Mouse (Mus musculus): ENCODE measurements around the gene Tex14.
A peak's percentile ranks its signal among the peaks of the same experiment; 100 is the strongest.
"Not testable (repeated sequence)": the region's sequence is repeated elsewhere in the genome, so short reads cannot be mapped to it uniquely, and the experiment has no call there.

Gene Tex14

DNA sequence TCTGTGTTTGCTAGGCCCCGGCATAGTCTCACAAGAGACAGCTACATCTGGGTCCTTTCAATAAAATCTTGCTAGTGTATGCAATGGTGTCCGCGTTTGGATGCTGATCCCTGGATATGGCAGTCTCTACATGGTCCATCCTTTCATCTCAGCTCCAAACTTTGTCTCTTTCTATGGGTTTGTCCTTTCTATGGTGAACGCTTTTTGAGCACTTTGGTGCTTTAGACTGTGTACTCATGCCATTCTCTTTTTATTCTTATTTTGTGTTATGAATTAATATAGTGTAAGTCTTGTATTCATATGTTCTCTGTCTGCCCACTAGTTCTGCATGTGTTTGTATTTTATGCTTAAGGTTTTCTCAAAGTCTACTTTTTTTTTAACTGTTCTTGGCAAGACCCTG lies 67.2 kb downstream of the Tex14 start:
- DNase-seq, result not testable (repeated sequence)

DNA sequence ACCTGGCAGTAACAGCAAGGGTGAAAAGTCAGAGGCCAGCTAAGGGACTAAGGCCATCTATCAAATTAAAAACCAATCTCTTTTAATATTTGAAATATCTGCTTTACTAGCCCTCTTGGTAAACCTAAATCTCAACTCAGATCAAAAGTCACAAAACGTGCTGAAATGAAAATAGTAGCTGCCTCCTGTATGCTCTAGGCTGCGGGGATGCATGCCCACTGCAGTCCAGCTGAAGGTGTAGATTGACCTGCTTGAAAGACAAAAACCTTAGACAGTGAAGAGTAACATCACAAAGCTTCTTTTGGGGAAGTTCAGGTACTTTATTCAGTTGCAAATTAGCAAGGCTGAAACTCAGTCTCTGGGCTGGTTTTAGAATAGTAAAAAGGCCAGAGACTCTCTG lies 74.3 kb downstream of the Tex14 start:
- peak; percentile 48 for DNase-seq

DNA sequence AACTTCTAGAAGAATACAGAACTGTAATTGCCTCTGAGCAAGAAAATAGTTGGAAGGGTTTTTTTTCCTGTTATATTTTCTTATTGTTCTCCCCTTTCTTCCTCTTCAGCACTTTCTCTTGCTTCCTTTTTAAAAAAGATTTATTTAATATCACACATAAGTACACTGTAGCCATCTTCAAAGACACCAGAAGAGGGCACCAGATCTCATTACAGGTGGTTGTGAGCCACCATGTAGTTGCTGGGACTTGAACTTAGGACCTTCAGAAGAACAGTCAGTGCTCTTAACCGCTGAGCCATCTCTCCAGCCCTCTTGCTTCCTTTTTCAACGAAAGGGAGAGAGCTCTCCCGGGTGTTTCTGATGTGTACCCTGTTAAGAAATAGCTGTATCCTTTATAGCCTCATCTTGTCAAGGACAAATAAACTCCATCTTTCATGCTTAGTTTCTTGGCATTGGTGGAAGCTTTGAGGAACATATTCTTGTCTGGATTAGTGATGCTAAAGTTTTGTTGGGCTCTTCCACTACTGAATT lies 79.0 kb downstream of the Tex14 start:
- peak; percentile 37 for DNase-seq

DNA sequence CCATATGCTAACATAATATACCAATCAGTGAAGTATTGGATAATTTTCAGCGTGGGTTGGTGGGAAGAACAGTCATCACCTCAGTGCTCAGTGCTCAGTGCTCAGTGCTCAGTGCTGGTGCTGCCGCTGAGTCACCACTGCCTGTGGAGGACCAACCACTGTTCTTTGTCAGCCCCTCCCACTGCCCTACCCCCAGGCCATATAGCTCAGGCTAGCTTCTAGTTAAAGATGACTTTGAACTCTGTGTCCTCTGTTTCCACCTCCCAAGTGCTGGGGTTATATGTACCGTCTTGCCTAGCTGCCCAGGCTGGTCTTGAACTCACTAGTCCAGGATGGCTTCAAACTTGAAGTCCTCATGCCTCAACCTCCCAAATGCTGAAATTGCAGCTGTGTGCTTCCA lies 84.1 kb downstream of the Tex14 start:
- peak; percentile 54 for DNase-seq

DNA sequence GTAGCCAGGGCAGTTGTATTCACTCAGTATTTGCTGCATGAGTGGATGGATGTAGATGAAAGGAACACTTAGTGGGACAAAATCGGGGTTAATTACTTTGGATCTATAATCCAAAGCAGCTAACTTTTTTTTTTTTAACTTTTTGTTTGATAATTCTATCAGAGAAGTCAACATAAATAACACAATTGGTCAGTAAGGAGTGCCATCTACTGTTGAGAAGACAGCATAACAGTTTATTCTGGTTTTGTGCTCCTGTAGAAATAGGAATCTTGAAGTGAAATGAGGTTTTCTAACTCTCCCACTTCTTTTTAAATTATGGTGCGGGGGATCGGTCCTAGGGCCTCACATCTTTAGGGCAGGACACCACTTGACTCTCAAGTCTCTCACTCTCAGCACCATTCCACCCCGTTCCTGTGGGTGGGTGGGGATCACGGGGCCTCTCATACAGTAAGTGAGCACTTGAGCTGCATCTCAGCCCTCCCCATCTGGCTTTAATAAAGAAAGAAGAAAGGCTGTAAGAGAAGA lies 99.9 kb downstream of the Tex14 start:
- DNase-seq, result peak; percentile 83

DNA sequence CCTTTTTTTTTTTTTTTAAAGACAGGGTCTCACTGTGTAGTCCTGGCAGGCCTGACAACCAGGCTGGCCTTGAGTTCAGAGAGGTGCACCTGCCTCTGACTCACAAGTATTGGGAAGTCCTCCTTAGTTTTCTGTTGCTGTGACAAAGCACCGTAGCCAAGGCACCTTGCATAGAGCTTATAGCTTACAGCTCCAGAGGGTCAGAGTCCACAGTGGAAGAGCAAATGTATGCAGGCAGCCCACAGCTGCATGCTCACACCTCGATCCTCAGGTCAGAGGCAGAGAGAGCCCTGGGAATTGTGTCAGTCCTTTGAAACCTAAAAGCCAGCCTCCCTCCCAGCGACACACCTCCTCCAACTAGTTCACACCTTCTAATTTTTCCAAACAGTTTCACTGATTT lies 101.6 kb downstream of the Tex14 start:
- DNase-seq, result no peak

DNA sequence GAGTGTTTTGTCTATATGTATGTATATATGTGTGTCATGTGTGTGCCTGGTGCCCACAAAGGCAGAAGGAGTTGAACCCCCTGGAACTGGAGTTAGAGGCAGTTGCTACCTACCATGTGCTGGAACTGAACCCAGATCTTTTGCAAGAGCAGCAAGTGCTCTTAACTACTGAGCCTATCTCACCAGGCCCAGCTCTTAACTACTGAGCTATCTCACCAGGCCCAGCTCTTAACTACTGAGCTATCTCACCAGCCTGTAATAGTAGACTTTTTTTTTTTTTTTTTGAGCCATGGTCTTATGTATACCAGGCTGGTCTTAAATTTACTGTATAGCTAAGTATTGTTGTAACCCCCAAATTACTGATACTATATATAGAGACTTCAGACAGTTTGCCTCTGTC lies 102.2 kb downstream of the Tex14 start:
- DNase-seq, result no peak

DNA sequence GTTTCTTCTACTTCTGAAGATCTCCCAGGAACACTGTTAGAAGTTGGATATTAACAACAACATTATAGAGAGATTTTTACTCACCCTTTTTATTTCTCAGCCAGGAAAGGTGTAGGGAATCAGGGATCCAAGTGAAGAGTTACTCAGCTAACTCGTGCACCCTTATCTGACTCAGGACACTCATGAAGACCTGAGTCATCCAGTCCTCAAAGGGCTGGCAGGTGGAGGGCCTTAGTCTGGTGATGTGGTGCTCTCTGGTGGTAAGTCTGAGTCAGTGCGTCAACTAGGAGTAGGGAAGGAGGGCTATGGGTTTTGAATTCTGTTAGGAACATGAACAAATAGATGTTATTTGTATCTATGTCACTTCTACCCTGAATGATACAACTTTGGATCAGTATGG lies 114.4 kb downstream of the Tex14 start:
- DNase-seq, result no peak

DNA sequence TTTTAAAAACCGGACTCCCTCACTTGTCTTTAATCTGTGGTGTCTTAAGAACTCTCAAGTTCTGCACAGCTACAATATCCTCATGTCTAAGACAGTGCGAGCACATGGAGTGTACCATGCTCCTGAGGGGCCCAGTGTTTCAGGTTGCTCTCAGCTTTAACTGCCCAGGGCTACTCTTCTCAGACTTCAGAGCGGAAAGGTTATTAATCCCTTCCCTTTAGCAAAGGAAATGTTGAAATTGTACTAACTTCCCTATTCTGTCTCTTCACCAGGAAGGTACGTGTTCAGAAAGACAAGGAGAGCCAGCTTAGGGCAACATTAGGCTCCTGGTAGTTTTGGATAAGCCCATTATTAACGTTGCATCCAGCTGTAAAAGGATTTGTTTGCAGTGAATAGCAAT lies 118.6 kb downstream of the Tex14 start:
- no peak for DNase-seq

DNA sequence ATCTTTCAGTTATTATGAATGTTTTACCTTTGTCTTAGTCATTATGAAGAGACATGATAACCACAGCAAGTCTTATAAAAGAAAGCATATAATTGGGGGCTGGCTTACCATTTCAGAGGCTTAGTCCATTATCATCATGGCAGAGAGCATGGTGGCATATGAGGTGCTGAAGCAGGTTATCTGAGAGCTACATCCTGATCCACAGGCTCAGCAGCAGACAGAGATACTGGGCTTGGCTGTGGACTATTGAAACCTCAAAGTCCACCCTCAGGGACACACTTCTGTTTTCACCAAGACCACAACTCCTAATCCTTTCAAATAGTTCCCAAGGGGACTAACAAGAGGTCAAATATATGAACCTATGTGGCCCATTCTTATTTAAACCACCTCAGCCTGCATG lies 119.1 kb downstream of the Tex14 start:
- DNase-seq, result no peak

DNA sequence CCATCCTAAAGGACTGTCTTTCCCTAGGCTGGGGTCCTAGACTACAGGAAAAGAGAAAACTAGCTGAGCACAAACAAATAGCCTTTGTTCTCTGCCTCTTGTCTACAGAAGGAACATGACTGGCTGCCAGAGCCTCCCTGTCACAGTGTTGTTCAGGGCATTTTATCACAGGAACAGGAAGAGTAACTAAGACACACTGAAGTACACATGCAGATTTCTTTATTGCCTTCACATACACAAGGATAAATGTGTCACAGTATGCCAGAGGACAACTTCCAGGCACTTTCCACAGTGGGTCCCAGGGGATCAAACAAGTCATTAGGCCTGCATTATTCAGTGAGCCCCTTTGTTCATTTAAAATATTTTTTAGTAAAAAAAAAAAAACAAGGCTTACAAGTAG lies 119.9 kb downstream of the Tex14 start:
- no peak for DNase-seq

DNA sequence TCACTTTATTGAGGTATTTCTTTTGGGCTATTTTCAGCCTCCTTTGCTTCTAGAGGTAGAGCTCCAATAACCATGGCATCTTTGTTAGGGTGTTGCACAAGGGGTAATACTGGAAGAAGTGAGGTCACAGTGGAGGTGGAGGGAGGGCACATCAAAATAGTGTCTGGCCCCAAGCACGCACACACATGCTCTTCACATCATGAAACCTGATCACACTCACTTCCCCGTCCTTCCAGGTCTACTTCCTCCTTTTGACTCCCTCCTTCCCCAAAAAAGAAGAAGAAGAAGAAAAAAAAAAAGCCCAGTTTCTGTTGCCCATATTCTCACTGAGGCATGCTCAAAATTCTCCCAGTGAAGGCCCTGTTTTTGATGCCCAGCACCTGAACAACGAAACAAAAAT lies 122.5 kb downstream of the Tex14 start:
- no peak for DNase-seq

DNA sequence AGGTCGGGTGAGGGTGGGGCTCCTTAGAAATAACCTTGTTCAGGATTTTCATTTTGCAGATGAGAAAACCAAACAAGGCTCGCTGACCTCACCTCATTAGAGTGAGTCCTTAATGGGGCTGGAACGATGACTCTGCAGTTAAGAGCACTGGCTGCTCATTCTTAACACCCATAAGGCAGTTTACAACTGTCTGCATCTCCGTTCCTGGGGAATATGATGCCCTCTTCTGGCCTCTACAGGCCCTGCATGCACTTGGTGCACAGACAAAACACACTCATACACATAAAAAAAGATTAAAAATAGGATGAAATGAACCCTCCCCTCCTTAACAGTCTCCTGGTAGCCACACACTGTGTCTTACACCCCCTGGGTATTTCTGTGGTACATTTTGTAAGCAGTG lies 123.1 kb downstream of the Tex14 start:
- DNase-seq, result no peak

DNA sequence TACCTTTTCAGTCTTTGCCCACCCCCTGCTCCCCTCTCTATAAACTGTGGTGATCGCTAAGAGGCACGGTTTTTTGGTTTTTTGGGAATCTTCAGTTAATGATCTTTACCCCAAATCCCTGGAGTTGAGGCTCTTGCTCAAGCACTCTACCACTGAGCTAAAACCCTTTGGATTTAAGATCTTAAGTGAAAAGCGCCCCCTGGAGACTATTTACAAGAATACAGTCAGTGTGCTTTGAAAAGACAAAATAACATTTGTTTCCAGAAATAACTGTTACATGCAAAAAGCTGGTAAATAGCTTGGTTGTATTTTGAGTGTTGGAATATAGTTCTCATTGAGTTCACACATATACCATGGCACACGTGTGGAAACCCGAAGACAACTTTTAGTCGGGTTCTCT lies 126.8 kb downstream of the Tex14 start:
- no peak for DNase-seq

DNA sequence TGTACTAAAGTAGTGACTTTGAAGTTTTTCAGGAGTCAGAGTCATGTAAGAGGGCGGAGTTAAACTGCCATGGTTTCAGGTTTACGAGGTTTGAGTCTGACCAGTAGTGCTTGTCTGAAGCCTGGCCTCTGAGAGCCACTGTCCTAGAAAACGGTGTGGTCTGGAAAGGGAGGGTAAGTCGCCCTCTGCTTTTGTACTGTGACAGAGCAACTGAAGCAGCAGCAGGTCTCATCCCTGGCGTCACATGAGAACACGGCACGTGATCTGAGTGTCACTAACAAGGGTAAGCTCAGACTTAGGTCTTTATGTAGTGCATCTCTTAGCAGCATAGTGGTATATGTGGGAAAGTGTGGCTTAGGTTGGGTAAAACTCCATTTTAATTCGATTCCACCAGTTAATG lies 137.4 kb downstream of the Tex14 start:
- DNase-seq, result peak; percentile 43

DNA sequence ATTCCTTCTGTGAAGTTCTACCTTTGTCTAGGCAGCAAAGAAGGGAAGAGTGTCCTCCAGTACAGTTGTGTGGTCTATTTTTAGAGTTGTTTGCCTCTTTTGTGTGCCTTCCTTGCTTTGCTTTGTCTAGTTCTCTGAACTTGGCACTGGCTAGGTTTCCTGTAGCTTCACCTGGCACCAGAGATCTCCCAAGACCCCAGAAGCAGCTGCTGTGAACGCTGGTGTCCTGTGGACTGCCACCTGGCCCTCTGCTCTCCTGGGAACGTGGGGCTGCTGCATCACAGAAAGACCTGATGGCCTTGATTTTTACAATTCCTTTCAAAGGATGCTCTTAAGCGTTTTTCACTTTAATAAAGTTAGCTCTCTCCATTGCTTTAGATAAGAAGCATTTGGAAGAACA lies 138.0 kb downstream of the Tex14 start:
- DNase-seq, result peak; percentile 85

DNA sequence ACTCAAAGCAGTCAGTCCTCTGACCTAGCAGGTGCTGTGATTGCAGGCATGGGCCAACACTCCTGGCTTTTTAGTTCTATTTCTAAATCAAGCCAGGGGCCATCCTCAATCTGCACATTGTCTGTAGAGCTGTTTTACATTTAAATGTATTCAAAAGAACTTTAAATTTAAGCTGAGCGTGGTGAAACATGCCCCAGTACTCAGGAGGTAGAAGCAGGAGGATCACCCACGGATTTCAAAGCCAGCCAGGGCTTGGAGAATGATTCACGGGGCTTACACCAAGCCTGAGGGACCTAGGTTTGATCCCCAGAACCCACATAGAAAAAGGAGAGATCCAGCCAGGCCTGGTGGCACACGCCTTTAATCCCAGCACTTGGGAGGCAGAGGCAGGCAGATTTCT lies 148.5 kb downstream of the Tex14 start:
- DNase-seq, result no peak

DNA sequence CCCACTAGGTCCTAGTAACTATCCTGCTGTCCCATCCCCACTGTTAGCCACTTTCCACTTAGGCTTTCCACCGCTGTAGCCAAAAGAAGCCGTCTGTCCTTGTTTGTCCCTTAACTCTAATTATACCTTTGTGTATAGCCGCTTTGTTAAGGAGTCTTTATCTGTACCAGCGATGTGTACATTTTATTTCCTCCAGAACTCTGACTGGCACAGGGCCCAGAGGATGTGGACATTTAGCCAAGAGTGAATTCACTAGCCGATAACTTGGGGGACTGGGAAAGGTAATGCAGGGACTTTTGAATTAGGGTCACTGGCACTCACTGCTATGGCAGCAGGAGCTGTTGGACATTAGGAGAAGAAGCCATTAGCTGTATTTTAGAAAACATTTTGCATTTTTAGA lies 149.5 kb downstream of the Tex14 start:
- peak; percentile 89 for DNase-seq

DNA sequence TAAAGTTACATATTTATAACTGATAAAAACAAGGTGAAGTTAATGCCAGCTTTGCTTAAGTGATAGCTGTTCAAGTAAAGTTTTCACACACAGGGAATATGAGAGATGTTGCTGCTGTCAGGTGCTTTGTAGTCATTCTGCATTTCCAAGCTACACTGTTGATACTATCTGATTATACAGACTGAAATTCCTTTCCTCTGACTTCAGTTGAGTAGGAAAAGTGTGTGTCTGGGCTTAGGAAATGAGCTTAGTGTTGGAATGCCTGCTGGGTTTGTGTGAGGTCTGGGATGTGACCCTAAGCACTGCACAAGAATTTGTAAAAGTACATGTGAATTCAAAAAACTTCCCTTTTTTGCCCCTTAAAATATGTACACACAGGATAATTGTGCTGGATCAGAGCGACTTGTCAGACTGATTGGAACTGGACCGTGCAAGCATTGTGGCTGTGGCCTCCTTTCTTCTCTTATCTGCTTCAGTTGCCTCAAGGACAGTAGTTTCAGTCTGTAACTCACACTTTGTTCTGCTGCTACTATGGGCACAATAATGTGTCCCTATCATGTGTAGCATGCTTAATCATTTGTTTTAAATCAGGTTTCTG lies 150.3 kb downstream of the Tex14 start:
- no peak for DNase-seq

DNA sequence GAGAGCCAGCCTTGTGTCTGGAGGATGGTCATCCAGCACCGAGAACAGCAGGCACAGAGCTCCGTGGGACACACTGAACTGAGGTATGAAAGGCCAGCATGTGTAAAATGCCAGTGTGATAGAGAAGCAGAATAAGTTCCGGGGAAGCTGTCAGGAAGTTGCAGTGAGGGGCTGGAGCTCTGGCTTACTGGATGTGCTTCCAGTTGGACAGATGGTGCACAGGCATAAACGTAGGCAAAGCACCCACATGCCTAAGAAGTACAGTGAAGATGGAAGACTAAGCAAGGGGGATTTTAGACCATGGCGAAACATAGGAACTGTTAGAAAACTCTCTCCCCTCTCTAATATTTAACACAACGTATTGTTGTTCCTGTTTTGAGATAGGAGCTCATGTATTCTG lies 156.3 kb downstream of the Tex14 start:
- no peak for DNase-seq

DNA sequence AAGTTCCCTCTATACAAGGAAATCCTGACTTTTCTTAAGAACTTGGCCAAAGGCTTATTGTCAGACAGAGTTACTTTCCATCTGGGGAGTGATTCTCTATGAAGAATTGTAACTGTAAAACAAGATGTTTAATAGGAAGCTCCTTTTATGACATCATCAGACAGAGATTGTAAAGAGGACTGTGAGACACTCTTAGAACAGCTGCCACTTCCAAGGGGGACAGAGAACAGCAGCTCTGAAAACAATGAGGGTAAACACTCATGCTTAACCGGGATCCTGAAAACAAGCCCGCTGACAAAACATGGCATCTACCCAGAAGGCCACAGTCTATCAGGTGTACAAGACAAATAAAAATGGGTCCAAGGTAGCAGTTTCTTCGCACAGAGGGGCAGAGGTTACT lies 161.6 kb downstream of the Tex14 start, which contains the start of gene Gm11492:
Gene Gm11492 (plus strand): TSS at position 153 of the 400 bp plus-strand sequence.
- DNase-seq, result peak; percentile 89

DNA sequence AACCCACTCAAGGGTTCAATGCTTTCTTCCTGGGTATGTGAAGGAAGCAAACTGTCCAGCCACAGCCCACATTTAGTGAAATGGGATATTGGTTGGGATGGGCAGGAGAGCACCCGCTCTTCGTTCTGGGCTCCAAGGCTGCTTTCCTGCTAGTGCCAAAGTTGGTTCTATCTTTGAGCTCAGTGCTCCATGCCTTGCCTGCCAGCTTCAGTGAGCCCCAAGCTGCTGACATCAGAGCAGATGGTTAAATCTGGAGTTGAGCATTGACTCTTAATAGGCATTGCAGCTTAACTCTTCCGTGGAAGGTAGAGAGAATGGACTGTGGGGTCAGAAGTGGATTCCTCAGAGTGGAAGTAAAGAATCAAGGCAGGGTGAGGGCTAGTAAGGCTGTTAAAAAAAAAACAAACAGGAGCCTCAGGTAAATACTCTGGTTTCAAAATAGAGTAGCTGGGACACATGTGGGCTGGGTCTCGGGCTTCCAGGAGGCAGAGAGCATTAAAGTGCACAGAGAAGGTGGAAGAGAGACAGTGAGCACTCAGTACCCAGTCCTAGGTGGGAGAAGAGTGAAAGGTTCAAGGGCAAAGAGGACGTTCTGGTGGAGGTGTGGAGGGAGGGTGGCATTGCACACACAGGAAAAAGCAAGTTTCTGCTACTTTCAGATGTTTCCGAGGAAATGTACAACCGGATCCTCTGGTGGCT lies 163.5 kb downstream of the Tex14 start, which contains the start of gene Sept4:
Gene Sept4 (plus strand): TSS at position 649 of the 699 bp plus-strand sequence.
- peak; percentile 83 for DNase-seq

DNA sequence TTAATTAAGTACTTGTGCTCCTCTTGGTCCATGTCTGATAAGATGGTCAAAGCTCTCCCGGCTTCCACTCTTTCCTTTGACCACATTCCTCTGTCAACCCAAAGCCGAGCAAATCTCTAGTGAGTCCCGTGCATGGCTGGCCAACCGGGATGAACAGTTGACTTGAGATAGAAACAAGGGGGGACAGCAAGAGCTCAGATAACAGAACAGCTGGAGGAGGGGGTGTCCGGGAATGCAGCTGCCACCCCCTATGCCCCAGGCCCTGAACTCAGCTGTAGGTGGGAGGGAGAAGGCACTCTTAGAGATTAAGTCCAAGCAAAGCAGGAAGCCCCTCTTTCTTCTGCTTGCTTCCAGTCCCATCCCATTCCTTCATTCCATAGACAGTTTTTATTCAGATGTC lies 165.9 kb downstream of the Tex14 start:
- DNase-seq, result peak; percentile 85

DNA sequence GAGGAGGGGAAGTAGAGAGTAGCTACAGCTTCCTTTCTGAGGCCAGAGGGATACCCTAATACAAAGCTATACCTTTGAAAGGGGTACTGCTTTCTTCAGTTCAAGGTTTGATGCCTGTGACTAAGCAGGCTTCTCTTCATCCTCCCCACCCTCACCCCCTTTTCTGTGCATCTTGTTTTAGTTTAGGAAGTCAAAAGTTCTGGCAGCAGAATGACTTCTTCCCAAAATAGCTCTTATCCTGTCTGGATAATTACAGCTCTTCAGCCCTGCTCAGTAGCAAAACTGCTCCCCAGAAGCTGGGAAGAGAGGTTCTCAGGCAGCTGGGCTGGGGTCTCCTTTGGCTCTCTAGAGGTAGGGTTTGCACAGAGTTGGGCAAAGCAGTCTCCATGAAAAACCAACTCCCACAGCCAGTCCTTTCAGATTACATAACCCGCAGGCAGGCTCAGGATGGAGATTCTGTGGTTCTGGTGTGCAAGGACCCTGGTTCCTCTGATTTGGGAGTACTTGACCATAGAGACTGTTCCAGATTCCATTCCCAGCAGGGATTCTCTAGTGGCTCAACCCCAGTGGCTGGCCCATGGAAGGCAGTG lies 166.6 kb downstream of the Tex14 start:
- peak; percentile 93 for DNase-seq

Measured in heart, adult 11 months (tissue).